Comparison of ENCODE assay signal across 10 mouse cellular contexts in genomic region chr11:49202523-49203061, GRCm38 (mm10). TPM values are rescaled to one million over a fixed set of nuclear protein-coding genes. Genes with fewer than 3 reads are reported as not detected.
DNase-seq lines count a peak whose midpoint lies in the region; ATAC-seq and TF ChIP-seq lines count a peak whose summit lies in the region.
"Had no signal": no experiment of that assay in that cellular context is flagged by ENCODE, and none has a peak within 500 bp of the region (broad histone marks: within the 10 kb centered on the region; RNA-seq: fewer than 3 reads in every experiment).

No protein-coding gene starts in this region.

- 3% methylated on average over 10 of the region's 10 CpGs for WGBS in limb, embryonic 13.5 days

- peak; percentile 19 to 40 for DNase-seq in cerebellum, adult 18-20 months
- DNase-seq in cerebellum, postnatal 4 days (ENCODE audit: low spot score in 2 of 2) = no peak
- peak; percentile 32 for DNase-seq in heart, postnatal 4 days
- peak; percentile 6 for DNase-seq in telencephalon, adult 2 months (ENCODE audit: low read depth, low spot score)

- H3K79me2 ChIP-seq in C2C12 (ENCODE audit: control insufficient read depth, insufficient read depth) = peaks cover 58% of the 10 kb centered on the region

- H3K27ac ChIP-seq in limb, embryonic 13.5 days = peak overlapping the region; percentile 99

- peaks cover 14% of the 10 kb centered on the region for H3K36me3 ChIP-seq in C2C12 (ENCODE audit: control insufficient read depth, insufficient read depth)
- peaks cover 13% of the 10 kb centered on the region for H3K36me3 ChIP-seq in limb, embryonic 13.5 days

- peak overlapping the region; percentile 94 for H3K9ac ChIP-seq in limb, embryonic 13.5 days

- H3K4me3 ChIP-seq in C2C12 (ENCODE audit: insufficient read depth, poor library complexity, severe bottlenecking) = peak overlapping the region; percentile 68
- H3K4me3 ChIP-seq in limb, embryonic 13.5 days = peak overlapping the region; percentile 86

- H3K27me3 ChIP-seq in C2C12 (ENCODE audit: control insufficient read depth, insufficient read depth, insufficient read length) = no peaks in the 10 kb centered on the region
- no peaks in the 10 kb centered on the region for H3K27me3 ChIP-seq in limb, embryonic 13.5 days
- H3K27me3 ChIP-seq: Patski had no signal

- H3K79me3 ChIP-seq in C2C12 (ENCODE audit: low read depth) = peaks cover 42% of the 10 kb centered on the region

- peaks cover 13% of the 10 kb centered on the region for H3K4me1 ChIP-seq in limb, embryonic 13.5 days

- peak overlapping the region; percentile 83 for H3K4me2 ChIP-seq in limb, embryonic 13.5 days (replicated peaks)

- no peak for TF ChIP-seq CTCF in C2C12 (IDR thresholded peaks at IDR 0.05; ENCODE audit: control insufficient read depth, insufficient read depth, insufficient read length)

- peak overlapping the region; percentile 89 for H3ac ChIP-seq in C2C12 (ENCODE audit: control insufficient read depth, insufficient read length, low read depth)

- H3K9me3 ChIP-seq in limb, embryonic 13.5 days = no peaks in the 10 kb centered on the region

- ATAC-seq in common myeloid progenitor, adult 5-6 weeks (replicated peaks; ENCODE audit: low read depth, poor library complexity, severe bottlenecking) = 0 out of 2 replicates have a peak, but pooled peaks have one; percentile 2
- peak; percentile 11 for ATAC-seq in limb, embryonic 13.5 days (ENCODE audit: low FRiP score, low read depth)
- 0 out of 2 replicates have a peak, but pooled peaks have one; percentile 5 for ATAC-seq in monocyte, adult 5-6 weeks (replicated peaks; ENCODE audit: insufficient number of reproducible peaks, low FRiP score, low TSS enrichment, poor library complexity, severe bottlenecking)

TF ChIP-seq in C2C12, 6 proteins besides CTCF, POLR2A, EP300 and RAD21:
- TF ChIP-seq MYOD1 (IDR thresholded peaks at IDR 0.05; ENCODE audit: control insufficient read depth, insufficient read length, low read depth) (no peak), FOSL1 (IDR thresholded peaks at IDR 0.05; ENCODE audit: insufficient read depth, low read length, poor library complexity, severe bottlenecking) (no peak), MAX (IDR thresholded peaks at IDR 0.05) (no peak)

RNA-seq across cellular contexts. Expression of gene Zfp62, which starts 0.5 kb away (rescaled TPM):
- polyA plus RNA-seq in C2C12 (2012; fragmentation: generic; extraction: Trizol) = 3.3 TPM
- total RNA-seq in common myeloid progenitor, adult 5-6 weeks (2017) = 149 and 168 TPM in 2 replicates
- 10 to 100 TPM; 37.2 to 37.7 TPM for total RNA-seq in heart, postnatal 4 days (2021)
- polyA plus RNA-seq in limb, embryonic 13.5 days (2015; fragmentation: Nextera tagmentation; extraction: Ambion mirVana) = 44.5 and 48.8 TPM in 2 replicates
- 96.4 to 134 TPM (median 134 TPM) in 3 replicates for total RNA-seq in monocyte, adult 5-6 weeks (2017)

RNA-seq across cellular contexts. Expression of gene Btnl9, which starts 15.6 kb away (rescaled TPM):
- polyA plus RNA-seq in C2C12 (2012; fragmentation: generic; extraction: Trizol) = not detected
- total RNA-seq in common myeloid progenitor, adult 5-6 weeks (2017) = 11.1 and 13.6 TPM in 2 replicates
- 10 to 100 TPM; 38.4 to 40.3 TPM for total RNA-seq in heart, postnatal 4 days (2021)
- 1.0 and 1.5 TPM in 2 replicates for polyA plus RNA-seq in limb, embryonic 13.5 days (2015; fragmentation: Nextera tagmentation; extraction: Ambion mirVana)
- 0.75 to 2.2 TPM (median 0.78 TPM) in 3 replicates for total RNA-seq in monocyte, adult 5-6 weeks (2017)
- total RNA-seq: left cerebral cortex, adult 18-20 months had no signal
- polyA plus RNA-seq: Patski had no signal

RNA-seq across cellular contexts. Expression of gene Mgat1, which starts 41.4 kb away (rescaled TPM):
- 44.5 TPM for polyA plus RNA-seq in C2C12 (2012; fragmentation: generic; extraction: Trizol)
- total RNA-seq in common myeloid progenitor, adult 5-6 weeks (2017) = 54.5 and 81.2 TPM in 2 replicates
- total RNA-seq in heart, postnatal 4 days (2021) = 10 to 100 TPM; 71.2 to 76.7 TPM
- 56.3 and 60.7 TPM in 2 replicates for polyA plus RNA-seq in limb, embryonic 13.5 days (2015; fragmentation: Nextera tagmentation; extraction: Ambion mirVana)
- 58.6 to 80.8 TPM (median 72.0 TPM) in 3 replicates for total RNA-seq in monocyte, adult 5-6 weeks (2017)

RNA-seq across cellular contexts. Expression of gene Olfr1394, which starts 48.4 kb away (rescaled TPM):
- polyA plus RNA-seq in C2C12 (2012; fragmentation: generic; extraction: Trizol) = not detected
- total RNA-seq in common myeloid progenitor, adult 5-6 weeks (2017) = not detected in 2 replicates
- not detected for total RNA-seq in heart, postnatal 4 days (2021)
- not detected in 2 replicates for polyA plus RNA-seq in limb, embryonic 13.5 days (2015; fragmentation: Nextera tagmentation; extraction: Ambion mirVana)
- total RNA-seq in monocyte, adult 5-6 weeks (2017) = not detected in 3 replicates
- total RNA-seq: left cerebral cortex, adult 18-20 months had no signal
- polyA plus RNA-seq: Patski had no signal

Comparison
In these comparisons a context has a peak if more than half of its experiments do, and no peak if none do; other contexts are left out.
1. DNase-seq: peak in cerebellum, adult 18-20 months (2 of 2), heart, postnatal 4 days (single experiment) and telencephalon, adult 2 months (single experiment); none in cerebellum, postnatal 4 days (0 of 2).
2. Peak in every context shown above with its lines, with median percentiles within 50 percentile points of each other: ATAC-seq.